Mouse (Mus musculus): ENCODE measurements around the gene Pkdrej.
"Not testable (repeated sequence)": the region's sequence is repeated elsewhere in the genome, so short reads cannot be mapped to it uniquely, and the experiment has no call there.

Gene Pkdrej

GRCm38 (mm10) chr15:85821203-85822010 lies at the start of gene Pkdrej:
Gene Pkdrej, minus strand, starts transcription at chr15:85821734.
- DNase-seq (ENCODE audit: low read depth, low spot score), result no peak

GRCm38 (mm10) chr15:85867696-85868095 lies 46.2 kb upstream of the Pkdrej start:
- peak; percentile 72 for DNase-seq (ENCODE audit: low read depth, low spot score)

GRCm38 (mm10) chr15:85865913-85866312 lies 44.4 kb upstream of the Pkdrej start:
- DNase-seq (ENCODE audit: low read depth, low spot score), result not testable (repeated sequence)

- DNase-seq (ENCODE audit: low read depth, low spot score), result peak; percentile 92
Measured at GRCm38 (mm10) chr15:85859490-85860031, 38.0 kb upstream of the Pkdrej start, which contains the start of gene Gtse1. Gene Gtse1, plus strand, starts transcription at chr15:85859745.

GRCm38 (mm10) chr15:85858980-85859489 lies 37.5 kb upstream of the Pkdrej start:
- no peak for DNase-seq (ENCODE audit: low read depth, low spot score)

- no peak for DNase-seq (ENCODE audit: low read depth, low spot score)
Measured at GRCm38 (mm10) chr15:85851656-85852392, 30.3 kb upstream of the Pkdrej start.

GRCm38 (mm10) chr15:85845071-85845470 lies 23.5 kb upstream of the Pkdrej start:
- DNase-seq (ENCODE audit: low read depth, low spot score), result no peak

GRCm38 (mm10) chr15:85841796-85842360 lies 20.3 kb upstream of the Pkdrej start:
- DNase-seq (ENCODE audit: low read depth, low spot score), result no peak

- no peak for DNase-seq (ENCODE audit: low read depth, low spot score)
Measured at GRCm38 (mm10) chr15:85840983-85841382, 19.4 kb upstream of the Pkdrej start.

- no peak for DNase-seq (ENCODE audit: low read depth, low spot score)
Measured at GRCm38 (mm10) chr15:85836887-85837286, 15.4 kb upstream of the Pkdrej start.

- DNase-seq (ENCODE audit: low read depth, low spot score), result no peak
Measured at GRCm38 (mm10) chr15:85835335-85835734, 13.8 kb upstream of the Pkdrej start.

- no peak for DNase-seq (ENCODE audit: low read depth, low spot score)
Measured at GRCm38 (mm10) chr15:85832599-85832998, 11.1 kb upstream of the Pkdrej start.

- peak; percentile 48 for DNase-seq (ENCODE audit: low read depth, low spot score)
Measured at GRCm38 (mm10) chr15:85831954-85832590, 10.5 kb upstream of the Pkdrej start, which contains the start of gene Ttc38. Gene Ttc38, plus strand, starts transcription at chr15:85832306.

GRCm38 (mm10) chr15:85829470-85829869 lies 7.9 kb upstream of the Pkdrej start:
- no peak for DNase-seq (ENCODE audit: low read depth, low spot score)

- DNase-seq (ENCODE audit: low read depth, low spot score), result no peak
Measured at GRCm38 (mm10) chr15:85828071-85828470, 6.5 kb upstream of the Pkdrej start.

GRCm38 (mm10) chr15:85826676-85827075 lies 5.1 kb upstream of the Pkdrej start:
- no peak for DNase-seq (ENCODE audit: low read depth, low spot score)

GRCm38 (mm10) chr15:85822011-85822359 lies 451 bp upstream of the Pkdrej start:
- DNase-seq (ENCODE audit: low read depth, low spot score), result no peak

- no peak for DNase-seq (ENCODE audit: low read depth, low spot score)
Measured at GRCm38 (mm10) chr15:85813428-85813827, 8.1 kb downstream of the Pkdrej start.

- peak; percentile 97 for DNase-seq (ENCODE audit: low read depth, low spot score)
Measured at GRCm38 (mm10) chr15:85811535-85812277, 9.8 kb downstream of the Pkdrej start, which contains the start of gene Cdpf1. Gene Cdpf1, minus strand, starts transcription at chr15:85811697.

- no peak for DNase-seq (ENCODE audit: low read depth, low spot score)
Measured at GRCm38 (mm10) chr15:85810806-85811521, 10.6 kb downstream of the Pkdrej start.
